Mouse (Mus musculus) liver, embryonic 13.5 days (tissue): ENCODE measurements around the gene Tbxas1. TPM values are rescaled to one million over a fixed set of nuclear protein-coding genes. Genes with fewer than 3 reads are reported as not detected.

Experiments
- ATAC-seq: fragments of 200-750 bp; cut with Nextera tagmentation; 2 replicates; pipeline ENCODE4 v1.8.0; 2017; ENCODE audit warnings: low read depth, mild to moderate bottlenecking, moderate number of reproducible peaks, moderate library complexity
- DNase-seq: peaks from one replicate; pipeline ENCODE4 v3.0.0; 2022
- H3K27ac ChIP-seq: fragments of 300-500 bp; sonication (generic); 2 replicates; pipeline ENCODE4 v1.5.1; 2015; ENCODE audit warnings: moderate library complexity, mild to moderate bottlenecking, inconsistent platforms
- H3K27me3 ChIP-seq: fragments of 300-500 bp; sonication (generic); 2 replicates; pipeline ENCODE4 v1.6.1; 2015; ENCODE audit warnings: mild to moderate bottlenecking, inconsistent platforms
- H3K36me3 ChIP-seq: fragments of 300-500 bp; sonication (generic); 2 replicates; pipeline ENCODE4 v1.6.1; 2015; ENCODE audit warnings: mild to moderate bottlenecking, inconsistent platforms
- H3K4me1 ChIP-seq: fragments of 300-500 bp; sonication (generic); replicated peaks from 2 replicates; pipeline ENCODE4 v1.6.1; 2015; ENCODE audit warnings: inconsistent platforms
- H3K4me2 ChIP-seq: fragments of 300-500 bp; sonication (generic); 2 replicates; pipeline ENCODE4 v1.6.1; 2015; ENCODE audit warnings: inconsistent platforms, mild to moderate bottlenecking, moderate library complexity
- H3K4me3 ChIP-seq: fragments of 300-500 bp; sonication (generic); replicated peaks from 2 replicates; pipeline ENCODE4 v1.5.1; 2015; ENCODE audit warnings: mild to moderate bottlenecking, inconsistent platforms
- H3K9ac ChIP-seq: fragments of 300-500 bp; sonication (generic); 2 replicates; pipeline ENCODE4 v1.6.1; 2015; ENCODE audit warnings: mild to moderate bottlenecking, inconsistent platforms
- H3K9me3 ChIP-seq: fragments of 300-500 bp; sonication (generic); replicated peaks from 2 replicates; pipeline ENCODE4 v1.6.1; 2016; ENCODE audit warnings: inconsistent platforms
- WGBS: fragments of 180-500 bp; shearing (Covaris S2); methylation state at CpG from one replicate; pipeline ENCODE4 v1.1.7; 2015; ENCODE audit not compliant: insufficient replicate concordance; 5-methylcytosine and 5-hydroxymethylcytosine counted together
- polyA plus RNA-seq: library from polyadenylated mRNA; unstranded; fragments of >200 nt; fragmentation: Nextera tagmentation; extraction: Ambion mirVana; gene quantifications from 2 replicates; pipeline ENCODE4 v1.2.1, GENCODE M21; 2015

The Tbxas1 gene
- polyA plus RNA-seq, 1 experiment from 2014 or later, result 11.4 TPM

DNA sequence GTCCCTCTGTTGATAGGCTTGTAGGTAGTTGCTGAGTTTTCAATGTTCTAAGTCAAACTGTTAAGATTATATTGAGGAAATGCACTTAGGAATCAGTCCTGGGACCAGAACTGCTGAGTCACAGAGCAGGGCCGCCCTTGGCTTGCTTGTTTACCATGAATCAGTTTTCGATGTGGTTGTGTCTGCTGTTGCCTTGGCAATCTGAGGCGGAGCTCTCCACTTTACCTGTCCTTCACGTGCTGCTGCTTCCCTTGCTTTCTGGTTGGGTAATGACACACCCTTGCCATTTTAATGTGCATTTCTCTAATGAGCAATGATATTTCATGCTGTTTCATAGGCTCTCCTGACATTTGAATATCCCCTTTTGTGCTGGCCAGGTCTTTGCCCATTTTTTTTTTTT lies 116.8 kb downstream of the Tbxas1 start:
- WGBS, result 17% methylated on average over 4 of the region's 4 CpGs
- no peaks in the 10 kb centered on the region for H3K27me3 ChIP-seq
- peak; percentile 88 for ATAC-seq
- H3K4me1 ChIP-seq, result peaks cover 26% of the 10 kb centered on the region
- no peaks in the 10 kb centered on the region for H3K36me3 ChIP-seq
- H3K9me3 ChIP-seq, result no peaks in the 10 kb centered on the region
- H3K9ac ChIP-seq, result no peak overlapping the region
- H3K27ac ChIP-seq, result 0 out of 2 replicates have a peak overlapping the region, but pooled peaks have one; percentile 6
- H3K4me2 ChIP-seq, result no peak overlapping the region
- peak; percentile 55 for DNase-seq
- no peak overlapping the region for H3K4me3 ChIP-seq

- Histone ChIP-seq H3K9ac (no peak overlapping the region), H3K4me2 (no peak overlapping the region), H3K4me3 (no peak overlapping the region), H3K27me3 (no peaks in the 10 kb centered on the region), H3K4me1 (peaks cover 24% of the 10 kb centered on the region), H3K27ac (no peak overlapping the region), H3K9me3 (no peaks in the 10 kb centered on the region), H3K36me3 (no peaks in the 10 kb centered on the region)
- DNase-seq (no peak), ATAC-seq (no peak; the same call in 1 of the 2 replicates)
- WGBS, result 39% methylated on average over 3 of the region's 3 CpGs
These were observed 120.6 kb downstream of the Tbxas1 start for GRCm38 (mm10) chr6:38995774-38996173.

DNA sequence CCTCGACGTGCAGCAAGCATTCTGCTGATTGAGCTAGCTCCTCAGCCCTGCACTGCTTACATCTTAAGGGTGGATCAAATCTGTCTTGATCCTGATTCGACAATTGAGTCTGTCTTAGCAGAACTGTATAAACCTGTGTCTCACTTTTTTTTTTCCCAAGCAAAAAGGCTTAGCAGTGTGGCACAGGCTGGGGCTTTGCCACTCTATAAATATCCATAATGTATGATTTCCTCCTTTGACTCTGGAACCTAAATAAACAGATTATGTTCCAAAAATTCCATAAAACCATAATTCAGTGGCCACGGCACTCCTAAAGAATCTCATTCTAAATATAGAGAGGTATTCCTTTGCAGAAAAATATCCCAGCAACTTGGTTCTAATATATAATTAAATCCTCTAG lies 122.6 kb downstream of the Tbxas1 start:
- no peak for ATAC-seq

GRCm38 (mm10) chr6:39003126-39003525 lies 127.9 kb downstream of the Tbxas1 start:
- no peaks in the 10 kb centered on the region for H3K9me3 ChIP-seq
- no peaks in the 10 kb centered on the region for H3K27me3 ChIP-seq
- H3K4me2 ChIP-seq, result no peak overlapping the region
- no peak overlapping the region for H3K9ac ChIP-seq
- DNase-seq, result no peak
- H3K27ac ChIP-seq, result 0 out of 2 replicates have a peak overlapping the region, but pooled peaks have one; percentile 8
- WGBS, result 64% methylated on average over 7 of the region's 7 CpGs
- no peaks in the 10 kb centered on the region for H3K36me3 ChIP-seq
- ATAC-seq, result no peak
- peaks cover 17% of the 10 kb centered on the region for H3K4me1 ChIP-seq
- no peak overlapping the region for H3K4me3 ChIP-seq

More for the DNA sequence above, 122.6 kb downstream of the Tbxas1 start:
- WGBS, result 72% methylated on average over 4 of the region's 4 CpGs
- Histone ChIP-seq H3K9ac (no peak overlapping the region), H3K4me2 (no peak overlapping the region), H3K9me3 (no peaks in the 10 kb centered on the region), H3K4me1 (0 out of 2 replicates have a peak, but pooled peaks cover 6% of the 10 kb centered on the region), H3K27ac (no peak overlapping the region), H3K36me3 (no peaks in the 10 kb centered on the region), H3K4me3 (no peak overlapping the region), H3K27me3 (no peaks in the 10 kb centered on the region)
- no peak for DNase-seq

- H3K27me3 ChIP-seq, result no peaks in the 10 kb centered on the region
- DNase-seq (no peak), ATAC-seq (no peak)
- no peak overlapping the region for H3K9ac ChIP-seq
- H3K4me1 ChIP-seq, result peaks cover 17% of the 10 kb centered on the region
- H3K36me3 ChIP-seq, result no peaks in the 10 kb centered on the region
- WGBS, result 69% methylated on average over 12 of the region's 12 CpGs
- H3K9me3 ChIP-seq, result no peaks in the 10 kb centered on the region
- H3K27ac ChIP-seq, result no peak overlapping the region; the same call in 1 of the 2 replicates
- H3K4me3 ChIP-seq, result no peak overlapping the region
- H3K4me2 ChIP-seq, result no peak overlapping the region
These were observed 128.8 kb downstream of the Tbxas1 start for GRCm38 (mm10) chr6:39004003-39004473.

DNA sequence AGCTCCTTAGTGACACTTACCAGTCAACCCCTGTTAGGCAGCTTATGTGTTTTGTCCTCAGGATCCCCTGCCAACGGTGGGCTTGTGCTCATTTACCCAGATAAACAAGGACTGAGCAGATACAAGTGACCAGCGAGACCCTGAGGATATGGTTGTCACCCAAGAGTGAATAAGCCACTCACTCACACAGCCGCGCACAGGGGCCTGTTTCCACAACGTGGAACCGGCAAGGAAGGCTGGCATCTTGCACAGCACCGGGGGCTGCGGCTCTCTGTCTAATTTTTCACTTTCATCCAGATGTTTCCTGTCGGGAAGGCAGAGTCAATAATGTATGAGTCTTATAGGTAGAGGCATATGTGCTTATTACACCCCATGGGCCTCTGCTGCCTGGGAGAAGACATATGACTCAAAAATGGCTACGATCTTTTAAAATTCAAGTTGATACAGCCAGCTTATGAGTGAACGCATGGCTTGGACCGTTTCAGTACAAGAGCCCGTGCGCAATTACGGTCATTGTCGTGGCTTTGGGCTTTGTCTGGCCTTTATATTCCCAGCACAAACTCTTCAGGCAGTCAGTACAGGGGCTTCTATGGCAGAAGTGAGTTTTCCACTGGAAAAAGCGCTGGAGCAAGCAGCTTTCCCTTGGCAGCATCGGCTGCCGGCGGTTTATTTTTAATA lies 130.2 kb downstream of the Tbxas1 start:
- 74% methylated on average over 20 of the region's 20 CpGs for WGBS
- H3K36me3 ChIP-seq, result no peaks in the 10 kb centered on the region
- H3K9ac ChIP-seq, result no peak overlapping the region
- H3K27me3 ChIP-seq, result no peaks in the 10 kb centered on the region
- no peak overlapping the region for H3K4me3 ChIP-seq
- H3K4me1 ChIP-seq, result peaks cover 17% of the 10 kb centered on the region
- no peaks in the 10 kb centered on the region for H3K9me3 ChIP-seq
- no peak overlapping the region for H3K27ac ChIP-seq
- DNase-seq (no peak), ATAC-seq (no peak)
- no peak overlapping the region for H3K4me2 ChIP-seq

DNA sequence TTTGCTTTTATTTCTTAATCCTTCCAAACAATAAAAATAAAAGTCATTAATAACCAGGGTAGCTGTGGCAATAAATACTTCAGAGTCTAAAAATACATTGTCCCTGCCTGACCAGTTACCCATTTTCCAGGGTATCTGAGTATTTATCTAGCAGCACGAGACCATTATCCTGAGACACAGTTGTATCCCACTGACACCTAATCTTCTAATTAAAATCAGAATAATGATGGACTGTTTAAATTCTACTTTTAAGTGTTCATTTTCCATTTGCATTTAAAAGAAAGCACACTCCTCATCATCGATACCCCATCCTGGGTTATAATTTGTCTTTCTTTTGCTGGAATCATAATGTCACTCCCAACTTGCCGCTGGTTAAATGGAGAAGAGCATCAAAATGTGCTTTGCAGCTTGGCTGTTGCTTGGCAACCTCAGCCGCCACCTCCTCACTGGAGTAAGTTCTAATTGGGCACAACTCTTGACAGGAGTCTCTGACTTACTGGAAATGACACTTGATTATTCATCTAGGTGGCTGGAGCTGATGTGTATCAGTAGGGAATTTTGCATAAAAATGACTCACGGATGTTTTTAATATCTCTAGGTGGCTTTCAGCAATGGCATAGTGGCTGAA lies 130.9 kb downstream of the Tbxas1 start:
- Histone ChIP-seq H3K36me3 (no peaks in the 10 kb centered on the region), H3K9me3 (no peaks in the 10 kb centered on the region), H3K4me2 (no peak overlapping the region), H3K27me3 (no peaks in the 10 kb centered on the region), H3K4me3 (no peak overlapping the region), H3K4me1 (peaks cover 17% of the 10 kb centered on the region), H3K9ac (no peak overlapping the region), H3K27ac (no peak overlapping the region)
- ATAC-seq (no peak), DNase-seq (no peak)
- 70% methylated on average over 5 of the region's 5 CpGs for WGBS

GRCm38 (mm10) chr6:39007223-39007622 lies 132.0 kb downstream of the Tbxas1 start:
- Histone ChIP-seq H3K27ac (0 out of 2 replicates have a peak overlapping the region, but pooled peaks have one; percentile 16), H3K9ac (no peak overlapping the region), H3K4me3 (no peak overlapping the region), H3K4me1 (peaks cover 17% of the 10 kb centered on the region), H3K27me3 (no peaks in the 10 kb centered on the region), H3K9me3 (no peaks in the 10 kb centered on the region), H3K36me3 (no peaks in the 10 kb centered on the region), H3K4me2 (no peak overlapping the region)
- no peak for DNase-seq
- 26% methylated on average over 5 of the region's 5 CpGs for WGBS
- no peak for ATAC-seq

DNA sequence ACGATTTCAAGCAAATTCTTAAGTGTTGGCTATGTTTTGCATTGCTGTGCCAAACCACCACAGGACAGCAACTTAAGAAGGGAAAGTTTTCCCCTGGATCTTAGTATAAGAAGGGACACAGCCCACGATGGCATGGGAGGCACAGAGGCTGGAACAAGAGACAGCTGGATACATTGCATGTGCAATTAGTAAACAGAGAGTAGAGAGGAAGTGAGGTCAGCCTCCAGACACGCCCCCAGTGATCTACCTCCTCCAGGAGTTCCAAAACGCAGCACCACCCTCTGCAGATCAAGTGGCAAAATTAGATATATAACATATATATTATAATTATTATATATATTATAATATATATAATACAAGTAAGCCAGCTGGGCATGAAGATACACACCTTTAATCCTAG lies 132.9 kb downstream of the Tbxas1 start:
- peaks cover 4% of the 10 kb centered on the region for H3K9me3 ChIP-seq
- no peak for DNase-seq
- 44% methylated on average over 4 of the region's 4 CpGs for WGBS
- H3K4me1 ChIP-seq, result peaks cover 17% of the 10 kb centered on the region
- H3K4me2 ChIP-seq, result no peak overlapping the region
- H3K27me3 ChIP-seq, result no peaks in the 10 kb centered on the region
- no peak for ATAC-seq
- no peak overlapping the region for H3K27ac ChIP-seq
- H3K4me3 ChIP-seq, result no peak overlapping the region
- no peak overlapping the region for H3K9ac ChIP-seq
- peaks cover 5% of the 10 kb centered on the region; the same call in 1 of the 2 replicates for H3K36me3 ChIP-seq

GRCm38 (mm10) chr6:39013034-39013832 lies 138.0 kb downstream of the Tbxas1 start:
- Histone ChIP-seq H3K27ac (peak overlapping the region; percentile 79; the same call in 1 of the 2 replicates), H3K4me2 (no peak overlapping the region), H3K9me3 (peaks cover 5% of the 10 kb centered on the region), H3K4me3 (no peak overlapping the region), H3K36me3 (peaks cover 5% of the 10 kb centered on the region; the same call in 1 of the 2 replicates), H3K9ac (no peak overlapping the region), H3K27me3 (no peaks in the 10 kb centered on the region), H3K4me1 (peaks cover 7% of the 10 kb centered on the region; the same call in 1 of the 2 replicates)
- ATAC-seq (peak; percentile 79), DNase-seq (no peak)
- 70% methylated on average over 10 of the region's 10 CpGs for WGBS

- DNase-seq (no peak), ATAC-seq (no peak)
- Histone ChIP-seq H3K9ac (no peak overlapping the region), H3K4me1 (peaks cover 27% of the 10 kb centered on the region), H3K4me2 (no peak overlapping the region), H3K36me3 (peaks cover 2% of the 10 kb centered on the region; the same call in 1 of the 2 replicates), H3K9me3 (peaks cover 2% of the 10 kb centered on the region), H3K27me3 (no peaks in the 10 kb centered on the region), H3K27ac (no peak overlapping the region), H3K4me3 (no peak overlapping the region)
- WGBS, result 73% methylated on average over 11 of the region's 11 CpGs
These were observed 142.7 kb downstream of the Tbxas1 start for GRCm38 (mm10) chr6:39017942-39018341.
